Comparison of ENCODE assay signal across 17 mouse cellular contexts in genomic region chr2:76158973-76159372, GRCm38 (mm10).
"Had no signal": no experiment of that assay in that cellular context is flagged by ENCODE, and none has a peak within 500 bp of the region (broad histone marks: within the 10 kb centered on the region; RNA-seq: fewer than 3 reads in every experiment).

No protein-coding gene starts in this region.

- H3K4me2 ChIP-seq: liver, embryonic 13.5 days; midbrain, embryonic 11.5 days; stomach, embryonic 15.5 days had no signal

- H3K9ac ChIP-seq: liver, embryonic 13.5 days; stomach, embryonic 15.5 days had no signal

- H3K4me1 ChIP-seq: liver, embryonic 13.5 days; stomach, embryonic 15.5 days had no signal

- H3K4me3 ChIP-seq: liver, embryonic 13.5 days; myocyte; stomach, embryonic 15.5 days had no signal

- H3K27ac ChIP-seq: liver, embryonic 13.5 days; stomach, embryonic 15.5 days had no signal

- H3K36me3 ChIP-seq: liver, embryonic 13.5 days; stomach, embryonic 15.5 days had no signal

- H3K27me3 ChIP-seq: liver, embryonic 13.5 days; stomach, embryonic 15.5 days had no signal

- H3K9me3 ChIP-seq: liver, embryonic 13.5 days; stomach, embryonic 15.5 days had no signal

- ATAC-seq: intestine, postnatal 0 days had no signal

- DNase-seq: kidney, adult 2 months; kidney, postnatal 10 days; kidney, postnatal 4 days; left cerebral cortex, postnatal 4 days; liver, embryonic 13.5 days; lung, adult 2 months; lung, postnatal 14 days; lung, postnatal 4 days; midbrain, embryonic 14.5 days; right cerebral cortex, adult 18-20 months; right cerebral cortex, postnatal 14 days; right cerebral cortex, postnatal 4 days; thymus, postnatal 25 days had no signal
